Mouse (Mus musculus) limb, embryonic 10.5 days (tissue): Measurements from ENCODE around the gene Clec16a. TPM values are rescaled to one million over a fixed set of nuclear protein-coding genes. Genes with fewer than 3 reads are reported as not detected.

Source experiments
- DNase-seq: peaks from one replicate; pipeline ENCODE4 v3.0.0-alpha.2; 2017; ENCODE audit warnings: low spot score
- H3K27ac ChIP-seq: fragments of 300-500 bp; sonication (generic); 2 replicates; pipeline ENCODE4 v1.5.1; 2016; ENCODE audit warnings: mild to moderate bottlenecking
- H3K27me3 ChIP-seq: fragments of 300-500 bp; sonication (generic); 2 replicates; pipeline ENCODE4 v1.6.1; 2016; ENCODE audit warnings: low read depth, mild to moderate bottlenecking; ENCODE audit not compliant: poor library complexity, severe bottlenecking
- H3K36me3 ChIP-seq: fragments of 300-500 bp; sonication (generic); 2 replicates; pipeline ENCODE4 v1.6.1; 2016; ENCODE audit warnings: mild to moderate bottlenecking, moderate library complexity
- H3K4me1 ChIP-seq: fragments of 300-500 bp; sonication (generic); 2 replicates; pipeline ENCODE4 v1.6.1; 2016
- H3K4me3 ChIP-seq: fragments of 300-500 bp; sonication (generic); 2 replicates; pipeline ENCODE4 v1.5.1; 2016; ENCODE audit warnings: mild to moderate bottlenecking, moderate library complexity
- H3K9me3 ChIP-seq: fragments of 300-500 bp; sonication (generic); replicated peaks from 2 replicates; pipeline ENCODE4 v1.6.1; 2016; ENCODE audit warnings: mild to moderate bottlenecking
- WGBS: fragments of 180-500 bp; shearing (Covaris S2); methylation state at CpG from one replicate; pipeline ENCODE4 v1.1.7; 2016; 5-methylcytosine and 5-hydroxymethylcytosine counted together
- polyA plus RNA-seq: library from polyadenylated mRNA; unstranded; fragments of >200 nt; fragmentation: Nextera tagmentation; extraction: Ambion mirVana; gene quantifications from 2 replicates; pipeline ENCODE4 v1.2.1, GENCODE M21; 2016

Gene Clec16a
- polyA plus RNA-seq, result 26.8 and 27.0 TPM in 2 replicates

GRCm38 (mm10) chr16:10544995-10545622 lies at the start of gene Clec16a:
Clec16a (plus strand) TSS chr16:10545339.
- no peaks in the 10 kb centered on the region for H3K27me3 ChIP-seq
- peaks cover 40% of the 10 kb centered on the region for H3K4me1 ChIP-seq
- H3K36me3 ChIP-seq, result no peaks in the 10 kb centered on the region
- no peaks in the 10 kb centered on the region for H3K9me3 ChIP-seq
- peak within 1 kb of the TSS; percentile 84 for H3K4me3 ChIP-seq
- under 1% methylated on average over 58 of the region's 58 CpGs for WGBS
- DNase-seq, result peak; percentile 97
- H3K27ac ChIP-seq, result peak within 1 kb of the TSS; percentile 78

GRCm38 (mm10) chr16:10495824-10496298 lies 49.3 kb upstream of the Clec16a start:
- Histone ChIP-seq H3K27me3 (peaks cover under 1% of the 10 kb centered on the region; the same call in 1 of the 2 replicates), H3K4me3 (no peak overlapping the region), H3K9me3 (no peaks in the 10 kb centered on the region), H3K4me1 (no peaks in the 10 kb centered on the region), H3K27ac (no peak overlapping the region), H3K36me3 (no peaks in the 10 kb centered on the region)
- WGBS, result 86% methylated on average over 2 of the region's 2 CpGs
- DNase-seq, result no peak

- WGBS, result 80% methylated on average over 5 of the region's 5 CpGs
- no peak for DNase-seq
- Histone ChIP-seq H3K9me3 (no peaks in the 10 kb centered on the region), H3K27ac (no peak overlapping the region), H3K27me3 (peaks cover 9% of the 10 kb centered on the region; the same call in 1 of the 2 replicates), H3K4me3 (no peak overlapping the region), H3K36me3 (no peaks in the 10 kb centered on the region), H3K4me1 (no peaks in the 10 kb centered on the region)
Measured at GRCm38 (mm10) chr16:10498096-10498602, 47.0 kb upstream of the Clec16a start.

DNA sequence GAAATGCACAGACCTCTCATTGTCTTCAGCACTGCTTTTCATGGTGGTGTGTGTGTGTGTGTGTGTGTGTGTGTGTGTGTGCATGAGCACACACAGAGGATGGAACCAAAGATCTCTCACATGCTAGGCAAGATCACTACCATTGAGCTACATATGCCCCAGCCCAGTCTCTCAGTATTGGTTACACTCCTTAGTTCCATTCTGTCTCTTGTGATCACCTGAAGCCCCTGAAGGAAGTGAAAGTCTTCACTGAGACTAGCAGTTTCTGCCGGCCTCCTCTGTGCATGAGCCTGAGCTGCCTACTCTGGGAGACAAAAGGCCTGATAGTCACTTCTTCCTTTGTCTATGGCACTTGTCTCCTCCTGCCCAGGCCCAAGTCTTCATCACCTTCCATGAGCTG lies 46.0 kb upstream of the Clec16a start:
- WGBS, result 71% methylated on average over 1 of the region's 1 CpGs
- no peaks in the 10 kb centered on the region for H3K9me3 ChIP-seq
- H3K36me3 ChIP-seq, result no peaks in the 10 kb centered on the region
- H3K4me1 ChIP-seq, result no peaks in the 10 kb centered on the region
- H3K27me3 ChIP-seq, result peaks cover 9% of the 10 kb centered on the region; the same call in 1 of the 2 replicates
- no peak for DNase-seq
- H3K4me3 ChIP-seq, result no peak overlapping the region
- H3K27ac ChIP-seq, result no peak overlapping the region

DNA sequence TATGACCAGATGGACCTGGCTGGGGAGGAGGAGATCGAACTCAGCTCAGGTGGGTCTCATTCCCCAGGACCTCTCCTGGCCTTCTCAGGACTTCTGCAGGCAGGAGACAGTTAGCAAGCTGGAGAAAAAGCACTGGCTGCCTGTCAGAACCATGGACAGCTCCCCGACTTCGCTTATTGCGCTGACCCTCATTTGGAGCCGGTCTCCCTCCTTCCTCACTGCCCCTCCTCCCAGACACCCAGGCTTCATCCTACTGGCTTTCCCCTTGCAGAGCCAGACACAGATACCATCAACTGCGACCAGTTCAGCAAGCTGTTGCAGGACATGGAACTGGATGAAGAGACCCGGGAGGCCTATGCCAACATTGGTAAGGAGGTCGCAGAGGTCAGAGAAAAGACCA lies 43.3 kb upstream of the Clec16a start:
- WGBS, result 11% methylated on average over 8 of the region's 8 CpGs
- H3K4me3 ChIP-seq, result no peak overlapping the region

DNA sequence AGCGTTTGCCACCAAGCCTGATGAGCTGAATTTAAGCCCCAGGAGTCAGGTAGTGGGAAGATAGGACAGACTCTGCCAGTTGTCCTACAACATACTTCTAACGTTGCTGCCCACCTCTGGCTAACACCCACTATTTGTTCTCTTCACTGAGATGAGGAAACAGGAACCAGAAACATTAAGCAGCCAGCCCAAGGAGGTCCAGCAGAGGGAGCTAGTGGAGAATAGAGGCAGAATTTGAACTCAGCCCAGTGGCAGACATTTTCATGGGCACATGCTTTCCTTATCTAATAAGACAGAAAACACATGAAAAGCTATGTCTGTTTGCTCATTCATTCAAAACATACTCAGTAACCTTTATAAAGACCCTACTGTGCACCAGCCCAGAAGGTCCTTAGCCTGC lies 42.1 kb upstream of the Clec16a start:
- WGBS, result 57% methylated on average over 2 of the region's 2 CpGs
- H3K4me1 ChIP-seq, result no peaks in the 10 kb centered on the region
- no peak for DNase-seq
- H3K27ac ChIP-seq, result no peak overlapping the region
- H3K4me3 ChIP-seq, result no peak overlapping the region
- H3K9me3 ChIP-seq, result no peaks in the 10 kb centered on the region
- H3K27me3 ChIP-seq, result peaks cover 9% of the 10 kb centered on the region; the same call in 1 of the 2 replicates
- H3K36me3 ChIP-seq, result no peaks in the 10 kb centered on the region

More for the DNA sequence above, 43.3 kb upstream of the Clec16a start:
- H3K36me3 ChIP-seq, result no peaks in the 10 kb centered on the region
- H3K27me3 ChIP-seq, result peaks cover 9% of the 10 kb centered on the region; the same call in 1 of the 2 replicates
- no peaks in the 10 kb centered on the region for H3K9me3 ChIP-seq
- peak; percentile 87 for DNase-seq
- H3K27ac ChIP-seq, result no peak overlapping the region
- H3K4me1 ChIP-seq, result no peaks in the 10 kb centered on the region

- Histone ChIP-seq H3K27me3 (peaks cover 2% of the 10 kb centered on the region; the same call in 1 of the 2 replicates), H3K9me3 (no peaks in the 10 kb centered on the region), H3K27ac (no peak overlapping the region), H3K4me1 (no peaks in the 10 kb centered on the region), H3K36me3 (no peaks in the 10 kb centered on the region), H3K4me3 (no peak overlapping the region)
- no peak for DNase-seq
- WGBS, result 77% methylated on average over 4 of the region's 4 CpGs
Measured at GRCm38 (mm10) chr16:10507445-10507844, 37.7 kb upstream of the Clec16a start.

DNA sequence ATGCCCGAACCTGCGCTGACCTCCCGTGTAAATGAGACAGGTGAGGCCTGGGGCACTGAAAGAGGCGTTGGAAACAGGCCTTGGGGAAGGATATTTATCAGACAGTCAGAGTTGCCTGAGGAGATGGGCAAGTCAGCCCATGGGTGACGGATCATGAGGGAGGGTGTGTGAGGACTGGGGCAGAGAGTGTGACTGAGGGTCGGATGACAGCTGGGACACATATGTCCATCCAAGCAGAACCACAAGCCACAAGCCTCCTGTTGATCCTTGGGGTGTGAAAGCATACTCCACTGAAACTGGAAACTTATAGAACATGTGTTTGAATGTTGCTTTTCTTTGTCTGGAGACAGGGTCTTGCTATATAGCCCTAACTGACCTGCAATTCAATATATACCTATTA lies 36.4 kb upstream of the Clec16a start:
- no peaks in the 10 kb centered on the region for H3K36me3 ChIP-seq
- DNase-seq, result no peak
- 64% methylated on average over 6 of the region's 6 CpGs for WGBS
- no peak overlapping the region for H3K27ac ChIP-seq
- no peak overlapping the region for H3K4me3 ChIP-seq
- H3K4me1 ChIP-seq, result no peaks in the 10 kb centered on the region
- no peaks in the 10 kb centered on the region for H3K9me3 ChIP-seq
- H3K27me3 ChIP-seq, result no peaks in the 10 kb centered on the region; the same call in 1 of the 2 replicates

- no peaks in the 10 kb centered on the region for H3K9me3 ChIP-seq
- H3K4me1 ChIP-seq, result no peaks in the 10 kb centered on the region
- no peaks in the 10 kb centered on the region; the same call in 1 of the 2 replicates for H3K27me3 ChIP-seq
- no peaks in the 10 kb centered on the region for H3K36me3 ChIP-seq
- H3K27ac ChIP-seq, result no peak overlapping the region
- WGBS, result 61% methylated on average over 14 of the region's 14 CpGs
- H3K4me3 ChIP-seq, result no peak overlapping the region
- no peak for DNase-seq
Measured at GRCm38 (mm10) chr16:10510477-10511133, 34.5 kb upstream of the Clec16a start.

DNA sequence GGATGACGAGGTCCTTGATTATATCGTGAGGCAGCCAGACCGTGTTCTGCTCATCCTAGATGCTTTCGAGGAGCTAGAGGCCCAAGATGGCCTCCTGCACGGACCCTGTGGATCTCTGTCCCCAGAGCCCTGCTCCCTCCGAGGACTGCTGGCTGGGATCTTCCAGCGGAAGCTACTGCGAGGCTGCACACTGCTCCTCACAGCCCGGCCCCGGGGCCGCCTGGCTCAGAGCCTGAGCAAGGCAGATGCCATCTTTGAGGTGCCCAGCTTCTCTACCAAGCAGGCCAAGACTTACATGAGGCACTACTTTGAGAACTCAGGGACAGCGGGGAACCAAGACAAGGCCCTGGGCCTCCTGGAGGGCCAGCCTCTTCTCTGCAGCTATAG lies 34.0 kb upstream of the Clec16a start:
- H3K9me3 ChIP-seq, result no peaks in the 10 kb centered on the region
- H3K27me3 ChIP-seq, result no peaks in the 10 kb centered on the region; the same call in 1 of the 2 replicates
- H3K27ac ChIP-seq, result no peak overlapping the region
- no peak for DNase-seq
- H3K4me3 ChIP-seq, result no peak overlapping the region
- H3K4me1 ChIP-seq, result no peaks in the 10 kb centered on the region
- WGBS, result 88% methylated on average over 12 of the region's 12 CpGs
- no peaks in the 10 kb centered on the region for H3K36me3 ChIP-seq

- no peaks in the 10 kb centered on the region for H3K36me3 ChIP-seq
- WGBS, result 90% methylated on average over 12 of the region's 12 CpGs
- DNase-seq, result no peak
- no peak overlapping the region for H3K27ac ChIP-seq
- no peak overlapping the region for H3K4me3 ChIP-seq
- H3K27me3 ChIP-seq, result no peaks in the 10 kb centered on the region; the same call in 1 of the 2 replicates
- no peaks in the 10 kb centered on the region for H3K9me3 ChIP-seq
- H3K4me1 ChIP-seq, result peaks cover 15% of the 10 kb centered on the region
Measured at GRCm38 (mm10) chr16:10515953-10516572, 29.1 kb upstream of the Clec16a start.

DNA sequence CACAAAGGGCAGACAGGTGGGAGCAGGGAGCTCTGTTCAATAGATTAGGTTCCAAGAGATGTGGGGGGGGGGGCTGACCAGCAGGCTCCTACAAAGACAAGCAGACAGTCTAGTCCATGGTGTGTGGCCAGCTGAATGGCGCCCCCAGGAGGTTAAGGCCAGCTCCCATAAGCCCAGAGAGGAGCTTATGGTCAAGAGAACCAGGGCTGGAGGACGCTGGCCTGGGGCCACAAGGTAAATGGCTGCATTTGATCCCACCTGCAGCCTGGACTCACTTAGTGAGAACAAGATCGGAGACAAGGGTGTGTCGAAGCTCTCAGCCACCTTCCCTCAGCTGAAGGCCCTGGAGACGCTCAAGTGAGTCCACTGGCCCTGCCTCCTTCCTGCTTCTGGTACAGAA lies 27.1 kb upstream of the Clec16a start:
- Histone ChIP-seq H3K27me3 (no peaks in the 10 kb centered on the region), H3K4me3 (no peak overlapping the region), H3K36me3 (no peaks in the 10 kb centered on the region), H3K9me3 (no peaks in the 10 kb centered on the region), H3K27ac (no peak overlapping the region), H3K4me1 (peaks cover 15% of the 10 kb centered on the region)
- no peak for DNase-seq
- 62% methylated on average over 5 of the region's 5 CpGs for WGBS
